Mouse (Mus musculus): ENCODE results near the gene Olfr1423. TPM values are rescaled to one million over a fixed set of nuclear protein-coding genes. Genes with fewer than 3 reads are reported as not detected.
"Not testable (repeated sequence)": the region's sequence is repeated elsewhere in the genome, so short reads cannot be mapped to it uniquely, and the experiment has no call there.

Gene Olfr1423
- total RNA-seq, 1 experiment = 0.27 TPM

DNA sequence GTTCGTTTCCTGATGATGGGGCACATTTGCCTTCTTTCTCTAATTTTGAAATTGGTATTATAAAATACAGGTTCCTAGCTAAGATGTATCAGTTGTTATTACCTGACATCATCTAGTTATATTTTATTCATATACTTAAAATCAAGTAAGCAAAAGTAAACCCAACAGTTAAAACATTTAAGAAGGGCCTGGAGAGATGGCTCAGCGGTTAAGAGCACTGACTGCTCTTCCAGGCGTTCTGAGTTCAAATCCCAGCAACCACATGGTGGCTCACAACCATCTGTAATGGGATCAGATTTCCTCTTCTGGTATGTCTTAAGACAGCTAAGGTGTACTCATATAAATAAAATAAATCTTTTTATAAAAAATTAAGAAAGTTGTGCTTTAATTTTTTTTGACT, 53.3 kb downstream of the Olfr1423 start:
- in situ Hi-C loops (cut with MboI; ENCODE audit: low sequenced_read_pairs in 2 of 2, unreplicated experiment in 2 of 2) = loop anchor here in 1 of 2 experiments (25.0 kb wide), 1 partner anchor 1376 kb away; the partner anchor contains the start of genes Ddb1 and Tkfc
- Histone ChIP-seq H3K27ac (ENCODE audit: insufficient read depth, low read depth, low read length, poor library complexity, severe bottlenecking) (no peak overlapping the region), H3K36me3 (ENCODE audit: control insufficient read depth, insufficient read depth, low read length, poor library complexity, severe bottlenecking) (peaks cover 37% of the 10 kb centered on the region), H3K4me1 (ENCODE audit: control insufficient read depth in 2 of 2, insufficient read depth in 2 of 2, low read length in 2 of 2, poor library complexity in 1 of 2) (no peaks in the 10 kb centered on the region), H3K9me3 (ENCODE audit: control insufficient read depth, insufficient read depth, low read depth, low read length) (no peaks in the 10 kb centered on the region), H3K4me3 (ENCODE audit: insufficient read depth in 1 of 2, low read depth in 1 of 2, low read length in 2 of 2, poor library complexity in 1 of 2, severe bottlenecking in 1 of 2) (no peak overlapping the region), H3K9ac (ENCODE audit: insufficient read depth, low read depth, low read length, poor library complexity, severe bottlenecking) (no peak overlapping the region)
- no peak for TF ChIP-seq CHD2 (IDR thresholded peaks at IDR 0.05; ENCODE audit: low read depth, low read length)
- TF ChIP-seq MAFK (IDR thresholded peaks at IDR 0.05; ENCODE audit: insufficient read depth, low read depth, low read length) = no peak
- no peak for TF ChIP-seq ZNF384 (IDR thresholded peaks at IDR 0.05; ENCODE audit: low read depth, low read length)
- no peak for TF ChIP-seq HCFC1 (IDR thresholded peaks at IDR 0.05; ENCODE audit: borderline replicate concordance, insufficient read depth, low read length)
- TF ChIP-seq ZC3H11A (IDR thresholded peaks at IDR 0.05; ENCODE audit: borderline replicate concordance, low read depth, low read length) = no peak
- DNase-seq (ENCODE audit: low read depth, low spot score) = no peak

DNA sequence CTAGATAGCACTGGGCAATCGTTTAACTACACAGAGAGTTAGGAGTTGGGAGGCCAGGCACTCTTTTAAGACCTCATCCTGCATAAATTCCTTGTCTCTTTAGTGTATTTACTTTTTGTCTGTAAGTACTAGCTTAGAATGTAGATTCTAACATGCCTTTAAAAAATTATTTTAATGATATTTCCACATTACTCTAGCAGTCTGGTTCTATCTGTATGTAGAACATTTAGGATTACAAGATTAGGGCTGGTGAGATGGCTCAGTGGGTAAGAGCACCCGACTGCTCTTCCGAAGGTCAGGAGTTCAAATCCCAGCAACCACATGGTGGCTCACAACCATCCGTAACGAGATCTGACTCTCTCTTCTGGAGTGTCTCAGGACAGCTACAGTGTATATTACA, 56.5 kb downstream of the Olfr1423 start:
- in situ Hi-C loops (cut with MboI; ENCODE audit: low sequenced_read_pairs in 2 of 2, unreplicated experiment in 2 of 2) = loop anchor here in 1 of 2 experiments (25.0 kb wide), 1 partner anchor 1372 kb away; the partner anchor contains the start of genes Ddb1 and Tkfc
- H3K4me1 ChIP-seq (ENCODE audit: control insufficient read depth in 2 of 2, insufficient read depth in 2 of 2, low read length in 2 of 2, poor library complexity in 1 of 2); H3K9ac ChIP-seq (ENCODE audit: insufficient read depth, low read depth, low read length, poor library complexity, severe bottlenecking); H3K9me3 ChIP-seq (ENCODE audit: control insufficient read depth, insufficient read depth, low read depth, low read length); H3K27ac ChIP-seq (ENCODE audit: insufficient read depth, low read depth, low read length, poor library complexity, severe bottlenecking); H3K4me3 ChIP-seq (ENCODE audit: insufficient read depth in 1 of 2, low read depth in 1 of 2, low read length in 2 of 2, poor library complexity in 1 of 2, severe bottlenecking in 1 of 2); DNase-seq (ENCODE audit: low read depth, low spot score): not testable (repeated sequence)
- peaks cover 21% of the 10 kb centered on the region for H3K36me3 ChIP-seq (ENCODE audit: control insufficient read depth, insufficient read depth, low read length, poor library complexity, severe bottlenecking)

Other genes with a start within 250 kb of the Olfr1423 start
- gene Stx3, start 221.9 kb downstream of the Olfr1423 start, total RNA-seq (2012; rRNA removed) = 21.6 and 34.3 TPM in 2 replicates
- gene Olfr1417, start 202.1 kb downstream of the Olfr1423 start, total RNA-seq (2012; rRNA removed) = not detected in 2 replicates
- gene Olfr1418, start 180.3 kb downstream of the Olfr1423 start, total RNA-seq (2012; rRNA removed) = not detected in 2 replicates
- not detected in 2 replicates for gene Olfr1419, start 166.2 kb downstream of the Olfr1423 start, total RNA-seq (2012; rRNA removed)
- not detected in 2 replicates for gene Olfr1420, start 154.8 kb downstream of the Olfr1423 start, total RNA-seq (2012; rRNA removed)
- 9.8 and 10.7 TPM in 2 replicates for gene Patl1, start 128.9 kb downstream of the Olfr1423 start, total RNA-seq (2012; rRNA removed)
- 15.8 and 18.5 TPM in 2 replicates for gene Osbp, start 75.4 kb downstream of the Olfr1423 start, total RNA-seq (2012; rRNA removed)
- not detected in 2 replicates for gene Olfr1424, start 21.4 kb upstream of the Olfr1423 start, total RNA-seq (2012; rRNA removed)
- 0.21 TPM in 1 of 2 replicates, not detected in the other for gene Olfr1425, start 36.4 kb upstream of the Olfr1423 start, total RNA-seq (2012; rRNA removed)
- not detected in 2 replicates for gene Olfr1426, start 50.7 kb upstream of the Olfr1423 start, total RNA-seq (2012; rRNA removed)
- 0.18 TPM in 1 of 2 replicates, not detected in the other for gene Olfr1427, start 62.0 kb upstream of the Olfr1423 start, total RNA-seq (2012; rRNA removed)
- not detected in 2 replicates for gene Olfr1428, start 74.6 kb upstream of the Olfr1423 start, total RNA-seq (2012; rRNA removed)
- not detected in 2 replicates for gene Olfr76, start 81.9 kb upstream of the Olfr1423 start, total RNA-seq (2012; rRNA removed)
- gene Olfr1555-ps1, start 128.8 kb upstream of the Olfr1423 start, total RNA-seq (2012; rRNA removed) = not detected in 2 replicates
- gene Olfr1431, start 159.3 kb upstream of the Olfr1423 start, total RNA-seq (2012; rRNA removed) = 0.18 TPM in 1 of 2 replicates, not detected in the other
- not detected in 2 replicates for gene Olfr1432, start 191.3 kb upstream of the Olfr1423 start, total RNA-seq (2012; rRNA removed)
- not detected in 2 replicates for gene Olfr262, start 200.3 kb upstream of the Olfr1423 start, total RNA-seq (2012; rRNA removed)
- not detected in 2 replicates for gene Olfr235, start 219.7 kb upstream of the Olfr1423 start, total RNA-seq (2012; rRNA removed)
- gene Olfr1434, start 238.5 kb upstream of the Olfr1423 start, total RNA-seq (2012; rRNA removed) = not detected in 2 replicates

Measured in ES-E14 (cell line).